In the genomic region with DNA sequence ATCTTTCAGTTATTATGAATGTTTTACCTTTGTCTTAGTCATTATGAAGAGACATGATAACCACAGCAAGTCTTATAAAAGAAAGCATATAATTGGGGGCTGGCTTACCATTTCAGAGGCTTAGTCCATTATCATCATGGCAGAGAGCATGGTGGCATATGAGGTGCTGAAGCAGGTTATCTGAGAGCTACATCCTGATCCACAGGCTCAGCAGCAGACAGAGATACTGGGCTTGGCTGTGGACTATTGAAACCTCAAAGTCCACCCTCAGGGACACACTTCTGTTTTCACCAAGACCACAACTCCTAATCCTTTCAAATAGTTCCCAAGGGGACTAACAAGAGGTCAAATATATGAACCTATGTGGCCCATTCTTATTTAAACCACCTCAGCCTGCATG, we compare ENCODE assay signal across 32 mouse cellular contexts. TPM values are rescaled to one million over a fixed set of nuclear protein-coding genes. Genes with fewer than 3 reads are reported as not detected.
DNase-seq lines count a peak whose midpoint lies in the region; ATAC-seq and TF ChIP-seq lines count a peak whose summit lies in the region.
"Had no signal": no experiment of that assay in that cellular context is flagged by ENCODE, and none has a peak within 500 bp of the region (broad histone marks: within the 10 kb centered on the region; RNA-seq: fewer than 3 reads in every experiment).

No protein-coding gene starts in this region.

- H3K4me3 ChIP-seq in heart, embryonic 10.5 days, result no peak overlapping the region
- H3K4me3 ChIP-seq in heart, embryonic 12.5 days, result no peak overlapping the region
- no peak overlapping the region for H3K4me3 ChIP-seq in heart, postnatal 0 days (ENCODE audit: low read depth, low read length)
- no peak overlapping the region for H3K4me3 ChIP-seq in liver, embryonic 12.5 days
- H3K4me3 ChIP-seq: embryonic facial prominence, embryonic 13.5 days; embryonic facial prominence, embryonic 15.5 days; erythroblast, embryonic 14.5 days; forebrain, embryonic 10.5 days; forebrain, embryonic 12.5 days had no signal

- TF ChIP-seq EP300 in heart, postnatal 0 days (IDR thresholded peaks at IDR 0.05; ENCODE audit: low read depth), result no peak

- no peak overlapping the region for H3K4me2 ChIP-seq in heart, embryonic 12.5 days
- H3K4me2 ChIP-seq in heart, postnatal 0 days (ENCODE audit: low read depth, low read length), result no peak overlapping the region
- no peak overlapping the region for H3K4me2 ChIP-seq in liver, embryonic 12.5 days
- H3K4me2 ChIP-seq: embryonic facial prominence, embryonic 13.5 days; embryonic facial prominence, embryonic 15.5 days; forebrain, embryonic 12.5 days had no signal

- no peaks in the 10 kb centered on the region for H3K4me1 ChIP-seq in heart, embryonic 10.5 days
- 0 out of 2 replicates have a peak, but pooled peaks cover 6% of the 10 kb centered on the region for H3K4me1 ChIP-seq in heart, embryonic 12.5 days (replicated peaks)
- 0 out of 2 replicates have a peak, but pooled peaks cover 4% of the 10 kb centered on the region for H3K4me1 ChIP-seq in heart, postnatal 0 days (ENCODE audit: control insufficient read depth, insufficient read depth)
- H3K4me1 ChIP-seq in liver, embryonic 12.5 days, result peaks cover 29% of the 10 kb centered on the region
- H3K4me1 ChIP-seq: embryonic facial prominence, embryonic 13.5 days; embryonic facial prominence, embryonic 15.5 days had no signal

- ATAC-seq in heart, embryonic 12.5 days (ENCODE audit: insufficient number of reproducible peaks, low FRiP score), result no peak
- ATAC-seq in heart, postnatal 0 days (ENCODE audit: insufficient read depth, low read depth), result no peak
- 0 out of 2 replicates have a peak, but pooled peaks have one; percentile 46 for ATAC-seq in liver, embryonic 12.5 days
- ATAC-seq in megakaryocyte-erythroid progenitor cell, adult 5-6 weeks (replicated peaks; ENCODE audit: low FRiP score, low TSS enrichment, poor library complexity, severe bottlenecking), result peak; percentile 68
- ATAC-seq: CD4-positive, CD25-positive, alpha-beta regulatory T cell, adult 4 months; forebrain, embryonic 14.5 days had no signal

- H3K27me3 ChIP-seq in heart, embryonic 10.5 days (ENCODE audit: insufficient read depth, poor library complexity, severe bottlenecking), result no peaks in the 10 kb centered on the region
- H3K27me3 ChIP-seq in heart, embryonic 12.5 days (replicated peaks), result no peaks in the 10 kb centered on the region
- no peaks in the 10 kb centered on the region for H3K27me3 ChIP-seq in heart, postnatal 0 days (ENCODE audit: control insufficient read depth, insufficient read depth, low read length)
- H3K27me3 ChIP-seq in liver, embryonic 12.5 days (replicated peaks), result no peaks in the 10 kb centered on the region
- H3K27me3 ChIP-seq: CH12.LX; embryonic facial prominence, embryonic 13.5 days; embryonic facial prominence, embryonic 15.5 days; forebrain, embryonic 12.5 days had no signal

- H3K27ac ChIP-seq in heart, embryonic 10.5 days, result 0 out of 2 replicates have a peak overlapping the region, but pooled peaks have one; percentile 29
- H3K27ac ChIP-seq in heart, embryonic 12.5 days (ENCODE audit: poor library complexity, severe bottlenecking), result no peak overlapping the region
- H3K27ac ChIP-seq in heart, postnatal 0 days (ENCODE audit: low read depth), result 0 out of 2 replicates have a peak overlapping the region, but pooled peaks have one; percentile 59
- H3K27ac ChIP-seq in liver, embryonic 12.5 days, result no peak overlapping the region
- H3K27ac ChIP-seq: embryonic facial prominence, embryonic 13.5 days; embryonic facial prominence, embryonic 15.5 days; forebrain, embryonic 12.5 days had no signal

- TF ChIP-seq CTCF in heart, postnatal 0 days (IDR thresholded peaks at IDR 0.05; ENCODE audit: low read depth), result no peak

- H3K9me3 ChIP-seq in heart, embryonic 10.5 days, result no peaks in the 10 kb centered on the region
- H3K9me3 ChIP-seq in heart, embryonic 12.5 days (replicated peaks), result no peaks in the 10 kb centered on the region
- no peaks in the 10 kb centered on the region for H3K9me3 ChIP-seq in heart, postnatal 0 days (replicated peaks; ENCODE audit: control insufficient read depth, low read length)
- H3K9me3 ChIP-seq in liver, embryonic 12.5 days (replicated peaks), result no peaks in the 10 kb centered on the region
- H3K9me3 ChIP-seq: embryonic facial prominence, embryonic 13.5 days; embryonic facial prominence, embryonic 15.5 days; forebrain, embryonic 10.5 days; forebrain, embryonic 12.5 days; G1E had no signal

- H3K36me3 ChIP-seq in heart, embryonic 10.5 days, result no peaks in the 10 kb centered on the region
- H3K36me3 ChIP-seq in heart, embryonic 12.5 days, result no peaks in the 10 kb centered on the region
- no peaks in the 10 kb centered on the region for H3K36me3 ChIP-seq in heart, postnatal 0 days (replicated peaks; ENCODE audit: control insufficient read depth, insufficient read depth, low read length)
- no peaks in the 10 kb centered on the region for H3K36me3 ChIP-seq in liver, embryonic 12.5 days
- H3K36me3 ChIP-seq: embryonic facial prominence, embryonic 13.5 days; embryonic facial prominence, embryonic 15.5 days; forebrain, embryonic 10.5 days; forebrain, embryonic 12.5 days; G1E had no signal

- H3K9ac ChIP-seq in heart, embryonic 12.5 days, result no peak overlapping the region
- H3K9ac ChIP-seq in heart, postnatal 0 days (replicated peaks; ENCODE audit: low read depth, low read length), result no peak overlapping the region
- no peak overlapping the region for H3K9ac ChIP-seq in liver, embryonic 12.5 days
- H3K9ac ChIP-seq: embryonic facial prominence, embryonic 13.5 days; embryonic facial prominence, embryonic 15.5 days; forebrain, embryonic 12.5 days had no signal

- no peak for DNase-seq in heart, embryonic 10.5 days (ENCODE audit: low spot score)
- DNase-seq in heart, postnatal 0 days (ENCODE audit: low spot score), result no peak
- no peak for DNase-seq in heart, adult 9 months (ENCODE audit: low spot score in 2 of 2)
- DNase-seq in liver, result no peak
- no peak for DNase-seq in left cerebral cortex, postnatal 14 days (ENCODE audit: low spot score in 2 of 2)
- DNase-seq: adrenal gland, adult 2 months; adrenal gland, postnatal 10 days; adrenal gland, postnatal 25 days; B cell, adult 2 months; cerebellum, adult 11 months; cerebellum, adult 18-20 months; cerebellum, adult 8-10 months; cerebellum, adult 9-11 months; cerebellum, postnatal 14 days; cerebellum, postnatal 36 days; embryo, embryonic 11 days had no signal

- intact Hi-C loops in left cerebral cortex, postnatal 14 days (cut with DNase I), result no loop called here

RNA-seq across cellular contexts. Expression of a gene that starts 42.5 kb away (rescaled TPM):
- polyA plus RNA-seq in heart, embryonic 10.5 days (2016; fragmentation: Nextera tagmentation; extraction: Ambion mirVana), result not detected in 2 replicates
- polyA plus RNA-seq in heart, embryonic 12.5 days (2016; fragmentation: Nextera tagmentation; extraction: Ambion mirVana), result not detected in 2 replicates
- not detected in 2 replicates for total RNA-seq in heart, postnatal 0 days (2014; rRNA removed; ENCODE audit: low replicate concordance)
- not detected in 2 replicates for polyA plus RNA-seq in heart, postnatal 0 days (2015; fragmentation: Nextera tagmentation; extraction: Ambion mirVana)
- not detected in 2 replicates for polyA plus RNA-seq in liver, embryonic 12.5 days (2016; fragmentation: Nextera tagmentation; extraction: Ambion mirVana)
- total RNA-seq in megakaryocyte-erythroid progenitor cell, adult 5-6 weeks (2014; fragmentation: Nextera tagmentation), result not detected in 2 replicates
- not detected in 2 replicates for total RNA-seq in megakaryocyte-erythroid progenitor cell, adult 5-6 weeks (2017)
- under 1 TPM in 1 of 2 experiments, not detected in 1; 0.17 TPM for total RNA-seq in left cerebral cortex, postnatal 14 days (2021)
- total RNA-seq: adrenal gland, adult 2 months; adrenal gland, postnatal 10 days; adrenal gland, postnatal 25 days; adrenal gland, postnatal 4 days; CH12.LX; common myeloid progenitor, adult 5-6 weeks had no signal
- polyA plus RNA-seq: adrenal gland, adult 2 months; brain, embryonic 14.5 days; CD4-positive, CD25-positive, alpha-beta regulatory T cell, adult 4 months; embryonic facial prominence, embryonic 11.5 days; embryonic facial prominence, embryonic 13.5 days; embryonic facial prominence, embryonic 15.5 days; erythroblast, embryonic 14.5 days; forebrain, embryonic 10.5 days; forebrain, embryonic 12.5 days; forebrain, embryonic 14.5 days; G1E had no signal

RNA-seq across cellular contexts. Expression of a gene that starts 44.7 kb away (rescaled TPM):
- polyA plus RNA-seq in heart, embryonic 10.5 days (2016; fragmentation: Nextera tagmentation; extraction: Ambion mirVana), result 11.2 and 14.3 TPM in 2 replicates
- 10.5 and 11.6 TPM in 2 replicates for polyA plus RNA-seq in heart, embryonic 12.5 days (2016; fragmentation: Nextera tagmentation; extraction: Ambion mirVana)
- total RNA-seq in heart, postnatal 0 days (2014; rRNA removed; ENCODE audit: low replicate concordance), result 13.9 and 20.6 TPM in 2 replicates
- 47.8 and 49.1 TPM in 2 replicates for polyA plus RNA-seq in heart, postnatal 0 days (2015; fragmentation: Nextera tagmentation; extraction: Ambion mirVana)
- polyA plus RNA-seq in liver, embryonic 12.5 days (2016; fragmentation: Nextera tagmentation; extraction: Ambion mirVana), result 10.0 and 10.1 TPM in 2 replicates
- total RNA-seq in megakaryocyte-erythroid progenitor cell, adult 5-6 weeks (2014; fragmentation: Nextera tagmentation), result 24.5 and 34.8 TPM in 2 replicates
- 15.0 and 21.6 TPM in 2 replicates for total RNA-seq in megakaryocyte-erythroid progenitor cell, adult 5-6 weeks (2017)
- total RNA-seq in left cerebral cortex, postnatal 14 days (2021), result 100 to 1,000 TPM in 1 of 2 experiments, 10 to 100 TPM in 1; 95.3 to 109 TPM

Comparison
In these comparisons a context has a peak if more than half of its experiments do, and no peak if none do; other contexts are left out.
1. H3K27ac ChIP-seq: peak in heart, embryonic 10.5 days (single experiment) and heart, postnatal 0 days (single experiment); none in heart, embryonic 12.5 days (single experiment) and liver, embryonic 12.5 days (single experiment).
2. ATAC-seq: peak in liver, embryonic 12.5 days (single experiment) and megakaryocyte-erythroid progenitor cell, adult 5-6 weeks (single experiment); none in heart, embryonic 12.5 days (single experiment) and heart, postnatal 0 days (single experiment).